Mouse (Mus musculus) lung, postnatal 4 days (tissue): ENCODE measurements around the gene Fgfr4.

ENCODE experiments used
- DNase-seq, 2 experiments: peaks; one replicate each; pipeline ENCODE4 v3.0.0; 2021

Gene Fgfr4

GRCm38 (mm10) chr13:55152621-55153415 is at the start of gene Fgfr4:
TSS of gene Fgfr4 (plus strand) at chr13:55152640.
- DNase-seq: peak; percentile 74 to 85

GRCm38 (mm10) chr13:55103351-55103750 is 49.1 kb upstream of the Fgfr4 start:
- DNase-seq: no peak

- peak; percentile 98 to 99 for DNase-seq
Measured at GRCm38 (mm10) chr13:55105045-55105952, 47.1 kb upstream of the Fgfr4 start, which contains the start of gene Zfp346. TSS of gene Zfp346 (plus strand) at chr13:55105311.

GRCm38 (mm10) chr13:55105953-55106691 is 46.3 kb upstream of the Fgfr4 start:
- no peak for DNase-seq

- no peak for DNase-seq
Measured at GRCm38 (mm10) chr13:55107116-55107515, 45.3 kb upstream of the Fgfr4 start.

- peak in 1 of 2 experiments; percentile 28 for DNase-seq
Measured at GRCm38 (mm10) chr13:55107694-55108093, 44.7 kb upstream of the Fgfr4 start.

GRCm38 (mm10) chr13:55114375-55114774 is 38.1 kb upstream of the Fgfr4 start:
- no peak for DNase-seq

- DNase-seq: no peak
Measured at GRCm38 (mm10) chr13:55124903-55125302, 27.5 kb upstream of the Fgfr4 start.

GRCm38 (mm10) chr13:55133448-55133847 is 19.0 kb upstream of the Fgfr4 start, which contains the start of gene Gm17617:
TSS of gene Gm17617 (minus strand) at chr13:55133548.
- no peak for DNase-seq

- peak in 1 of 2 experiments; percentile 24 for DNase-seq
Measured at GRCm38 (mm10) chr13:55135382-55135781, 17.1 kb upstream of the Fgfr4 start.

GRCm38 (mm10) chr13:55140271-55140670 is 12.2 kb upstream of the Fgfr4 start:
- no peak for DNase-seq

- DNase-seq: peak in 1 of 2 experiments; percentile 43
Measured at GRCm38 (mm10) chr13:55153951-55154350, 1.5 kb downstream of the Fgfr4 start.

- DNase-seq: no peak
Measured at GRCm38 (mm10) chr13:55162365-55162764, 9.9 kb downstream of the Fgfr4 start.

GRCm38 (mm10) chr13:55163553-55163952 is 11.1 kb downstream of the Fgfr4 start:
- peak; percentile 66 to 88 for DNase-seq

GRCm38 (mm10) chr13:55165831-55166339 is 13.4 kb downstream of the Fgfr4 start:
- DNase-seq: no peak

- no peak for DNase-seq
Measured at GRCm38 (mm10) chr13:55166806-55167725, 14.6 kb downstream of the Fgfr4 start.

- DNase-seq: no peak
Measured at GRCm38 (mm10) chr13:55167798-55168197, 15.4 kb downstream of the Fgfr4 start.

- DNase-seq: no peak
Measured at GRCm38 (mm10) chr13:55168255-55168654, 15.8 kb downstream of the Fgfr4 start.

- peak; percentile 69 to 95 for DNase-seq
Measured at GRCm38 (mm10) chr13:55168958-55169369, 16.5 kb downstream of the Fgfr4 start.

- peak; percentile 66 to 89 for DNase-seq
Measured at GRCm38 (mm10) chr13:55171517-55172335, 19.3 kb downstream of the Fgfr4 start.
